Mouse (Mus musculus): ENCODE measurements around the gene Scyl3. TPM values are rescaled to one million over a fixed set of nuclear protein-coding genes. Genes with fewer than 3 reads are reported as not detected.

Scyl3 gene
- polyA plus RNA-seq, 1 experiment from 2014 or later = 19.1 TPM

DNA sequence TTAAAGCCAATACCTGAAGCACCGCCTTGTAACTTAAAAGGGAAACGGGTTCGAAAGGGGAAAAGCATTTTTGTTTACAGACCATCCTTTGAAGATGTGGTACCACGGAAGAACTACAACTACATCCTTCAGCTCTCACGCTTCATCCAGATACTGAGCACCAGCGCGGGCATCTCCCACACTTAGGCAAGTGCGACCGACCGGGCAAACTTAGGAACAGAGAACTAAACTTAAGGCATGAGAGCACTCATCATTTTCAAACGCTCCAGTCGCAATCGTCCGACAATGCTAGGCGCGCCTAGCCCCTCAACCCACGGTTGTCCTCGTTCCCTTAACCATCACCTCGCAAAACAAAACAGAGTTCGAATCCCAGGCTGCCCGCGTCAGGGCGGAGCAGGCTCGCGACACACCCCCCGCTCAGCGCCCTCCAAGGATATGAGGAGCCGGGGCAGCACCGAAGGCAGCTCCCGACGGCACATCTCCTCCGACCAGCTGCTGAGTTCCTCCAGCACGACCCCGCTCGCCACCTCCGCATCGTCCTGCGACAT lies 65.3 kb downstream of the Scyl3 start:
- no peaks in the 10 kb centered on the region for H3K27me3 ChIP-seq (ENCODE audit: control insufficient read depth, insufficient read depth, low read length)
- WGBS = 2% methylated on average over 38 of the region's 38 CpGs
- peak overlapping the region; percentile 75 for H3K9ac ChIP-seq
- H3K36me3 ChIP-seq (replicated peaks; ENCODE audit: control insufficient read depth, insufficient read depth) = no peaks in the 10 kb centered on the region
- ATAC-seq (ENCODE audit: low FRiP score) (peak; percentile 82), DNase-seq (ENCODE audit: low spot score) (peak; percentile 34)
- peak overlapping the region; percentile 75 for H3K4me2 ChIP-seq (replicated peaks)
- peak overlapping the region; percentile 56 for H3K4me3 ChIP-seq (replicated peaks; ENCODE audit: low read length)
- H3K27ac ChIP-seq = no peak overlapping the region
- peaks cover 8% of the 10 kb centered on the region; the same call in 1 of the 2 replicates for H3K4me1 ChIP-seq (replicated peaks; ENCODE audit: control insufficient read depth, insufficient read depth, low read length)
- no peaks in the 10 kb centered on the region for H3K9me3 ChIP-seq (ENCODE audit: control insufficient read depth, low read length)

GRCm38 (mm10) chr1:163994721-163995608 lies 66.1 kb downstream of the Scyl3 start, which contains the start of the genes BC055324 and Mettl18:
Gene BC055324, minus strand, starts transcription at chr1:163994796.
Gene Mettl18, plus strand, starts transcription at chr1:163994889.
- Histone ChIP-seq H3K9me3 (ENCODE audit: control insufficient read depth, low read length) (no peaks in the 10 kb centered on the region), H3K4me1 (replicated peaks; ENCODE audit: control insufficient read depth, insufficient read depth, low read length) (peaks cover 8% of the 10 kb centered on the region; the same call in 1 of the 2 replicates), H3K4me3 (replicated peaks; ENCODE audit: low read length) (peak within 1 kb of the TSS; percentile 56), H3K9ac (peak within 1 kb of the TSS; percentile 75), H3K36me3 (replicated peaks; ENCODE audit: control insufficient read depth, insufficient read depth) (no peaks in the 10 kb centered on the region), H3K27me3 (ENCODE audit: control insufficient read depth, insufficient read depth, low read length) (no peaks in the 10 kb centered on the region), H3K4me2 (replicated peaks) (peak within 1 kb of the TSS; percentile 75), H3K27ac (peak within 1 kb of the TSS; percentile 76)
- WGBS = 3% methylated on average over 42 of the region's 43 CpGs
- DNase-seq (ENCODE audit: low spot score) (peak; percentile 93), ATAC-seq (ENCODE audit: low FRiP score) (peak; percentile 99)

- DNase-seq (ENCODE audit: low spot score) = no peak
- peak overlapping the region; percentile 76 for H3K27ac ChIP-seq
- peak overlapping the region; percentile 75 for H3K9ac ChIP-seq
- H3K27me3 ChIP-seq (ENCODE audit: control insufficient read depth, insufficient read depth, low read length) = no peaks in the 10 kb centered on the region
- no peaks in the 10 kb centered on the region for H3K9me3 ChIP-seq (ENCODE audit: control insufficient read depth, low read length)
- no peak for ATAC-seq (ENCODE audit: low FRiP score)
- WGBS = 89% methylated on average over 1 of the region's 2 CpGs
- peak overlapping the region; percentile 56 for H3K4me3 ChIP-seq (replicated peaks; ENCODE audit: low read length)
- H3K4me2 ChIP-seq (replicated peaks) = peak overlapping the region; percentile 50
- peaks cover 8% of the 10 kb centered on the region; the same call in 1 of the 2 replicates for H3K4me1 ChIP-seq (replicated peaks; ENCODE audit: control insufficient read depth, insufficient read depth, low read length)
- H3K36me3 ChIP-seq (replicated peaks; ENCODE audit: control insufficient read depth, insufficient read depth) = no peaks in the 10 kb centered on the region
Observed at GRCm38 (mm10) chr1:163995609-163995913, 66.7 kb downstream of the Scyl3 start.

DNA sequence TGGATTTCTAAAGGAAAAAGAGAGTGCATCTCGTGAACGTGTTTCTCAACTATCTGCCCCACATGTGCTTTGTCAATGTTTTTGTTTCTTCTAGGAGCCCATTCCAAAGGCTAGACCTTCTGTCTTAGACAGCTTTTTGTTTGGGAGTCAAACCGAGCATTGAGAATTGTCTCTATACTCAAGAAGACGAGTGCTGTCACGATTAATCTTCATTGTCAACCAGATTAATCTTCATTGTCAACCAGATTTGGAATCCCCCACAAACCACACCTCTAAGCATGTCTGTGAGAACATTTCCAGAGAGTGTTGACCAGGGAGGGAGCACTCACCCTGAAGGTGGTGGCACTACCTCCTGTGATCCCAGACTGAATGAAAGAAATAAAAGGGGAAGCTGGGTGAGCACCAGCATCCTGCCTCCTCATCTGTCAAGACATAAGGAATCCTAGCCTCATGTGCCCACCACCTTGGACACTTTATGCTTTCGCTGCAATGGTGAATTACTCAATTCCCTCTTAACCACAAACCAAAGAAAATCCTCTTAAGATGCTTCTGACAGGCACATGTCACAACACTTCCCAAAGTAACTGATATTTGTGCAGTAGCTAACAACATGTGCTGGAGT lies 73.0 kb downstream of the Scyl3 start:
- WGBS = 59% methylated on average over 6 of the region's 6 CpGs
- no peaks in the 10 kb centered on the region for H3K36me3 ChIP-seq (replicated peaks; ENCODE audit: control insufficient read depth, insufficient read depth)

GRCm38 (mm10) chr1:164004311-164004710 lies 75.4 kb downstream of the Scyl3 start:
- H3K4me1 ChIP-seq (replicated peaks; ENCODE audit: control insufficient read depth, insufficient read depth, low read length) = no peaks in the 10 kb centered on the region
- no peak overlapping the region for H3K9ac ChIP-seq
- DNase-seq (ENCODE audit: low spot score) = no peak
- ATAC-seq (ENCODE audit: low FRiP score) = no peak
- no peak overlapping the region for H3K27ac ChIP-seq
- H3K36me3 ChIP-seq (replicated peaks; ENCODE audit: control insufficient read depth, insufficient read depth) = no peaks in the 10 kb centered on the region
- H3K9me3 ChIP-seq (ENCODE audit: control insufficient read depth, low read length) = no peaks in the 10 kb centered on the region
- H3K4me3 ChIP-seq (replicated peaks; ENCODE audit: low read length) = no peak overlapping the region
- WGBS = 85% methylated on average over 3 of the region's 3 CpGs
- H3K4me2 ChIP-seq (replicated peaks) = no peak overlapping the region
- no peaks in the 10 kb centered on the region for H3K27me3 ChIP-seq (ENCODE audit: control insufficient read depth, insufficient read depth, low read length)

More for the DNA sequence above, 73.0 kb downstream of the Scyl3 start:
- Histone ChIP-seq H3K4me1 (replicated peaks; ENCODE audit: control insufficient read depth, insufficient read depth, low read length) (no peaks in the 10 kb centered on the region), H3K9me3 (ENCODE audit: control insufficient read depth, low read length) (no peaks in the 10 kb centered on the region), H3K27me3 (ENCODE audit: control insufficient read depth, insufficient read depth, low read length) (no peaks in the 10 kb centered on the region), H3K27ac (no peak overlapping the region), H3K9ac (no peak overlapping the region), H3K4me3 (replicated peaks; ENCODE audit: low read length) (no peak overlapping the region), H3K4me2 (replicated peaks) (no peak overlapping the region)
- DNase-seq (ENCODE audit: low spot score) (no peak), ATAC-seq (ENCODE audit: low FRiP score) (no peak)

Other genes with a start within 250 kb of the Scyl3 start
- gene Mettl11b, start 203.9 kb upstream of the Scyl3 start, polyA plus RNA-seq (2014; fragmentation: Nextera tagmentation; extraction: Ambion mirVana) = not detected in 2 replicates
- gene Kifap3, start 149.5 kb upstream of the Scyl3 start, polyA plus RNA-seq (2014; fragmentation: Nextera tagmentation; extraction: Ambion mirVana) = 150 and 160 TPM in 2 replicates
- gene BC055324, start 65.7 kb downstream of the Scyl3 start, polyA plus RNA-seq (2014; fragmentation: Nextera tagmentation; extraction: Ambion mirVana) = 5.5 and 5.7 TPM in 2 replicates
- gene Mettl18, start 65.8 kb downstream of the Scyl3 start, polyA plus RNA-seq (2014; fragmentation: Nextera tagmentation; extraction: Ambion mirVana) = 8.2 and 9.1 TPM in 2 replicates
- not detected in 2 replicates for gene Sele, start 119.1 kb downstream of the Scyl3 start, polyA plus RNA-seq (2014; fragmentation: Nextera tagmentation; extraction: Ambion mirVana)
- gene Sell, start 132.9 kb downstream of the Scyl3 start, polyA plus RNA-seq (2014; fragmentation: Nextera tagmentation; extraction: Ambion mirVana) = 0.13 TPM in 1 of 2 replicates, not detected in the other
- not detected in 2 replicates for gene Selp, start 186.2 kb downstream of the Scyl3 start, polyA plus RNA-seq (2014; fragmentation: Nextera tagmentation; extraction: Ambion mirVana)
- gene F5, start 222.7 kb downstream of the Scyl3 start, polyA plus RNA-seq (2014; fragmentation: Nextera tagmentation; extraction: Ambion mirVana) = 0.18 and 0.24 TPM in 2 replicates

Data from hindbrain, embryonic 14.5 days (tissue).